Mouse (Mus musculus): ENCODE data around the gene Dck.
"Not testable (repeated sequence)": the region's sequence is repeated elsewhere in the genome, so short reads cannot be mapped to it uniquely, and the experiment has no call there.

Dck gene

GRCm38 (mm10) chr5:88764987-88765481 lies at the start of gene Dck:
Dck (plus strand) TSS chr5:88764996.
- DNase-seq (ENCODE audit: extremely low spot score) = peak; percentile 100

GRCm38 (mm10) chr5:88716983-88717382 lies 47.8 kb upstream of the Dck start:
- no peak for DNase-seq (ENCODE audit: extremely low spot score)

GRCm38 (mm10) chr5:88720116-88721002 lies 44.4 kb upstream of the Dck start, which contains the start of gene Mob1b:
Mob1b (plus strand) TSS chr5:88720855.
- peak; percentile 97 for DNase-seq (ENCODE audit: extremely low spot score)

GRCm38 (mm10) chr5:88721003-88721475 lies 43.8 kb upstream of the Dck start:
- DNase-seq (ENCODE audit: extremely low spot score) = no peak

- peak; percentile 24 for DNase-seq (ENCODE audit: extremely low spot score)
Observed at GRCm38 (mm10) chr5:88721565-88722212, 43.1 kb upstream of the Dck start.

GRCm38 (mm10) chr5:88722213-88722600 lies 42.6 kb upstream of the Dck start:
- DNase-seq (ENCODE audit: extremely low spot score) = no peak

GRCm38 (mm10) chr5:88724030-88724429 lies 40.8 kb upstream of the Dck start:
- DNase-seq (ENCODE audit: extremely low spot score) = no peak

GRCm38 (mm10) chr5:88727593-88728144 lies 37.1 kb upstream of the Dck start:
- no peak for DNase-seq (ENCODE audit: extremely low spot score)

GRCm38 (mm10) chr5:88734786-88735185 lies 30.0 kb upstream of the Dck start:
- no peak for DNase-seq (ENCODE audit: extremely low spot score)

- not testable (repeated sequence) for DNase-seq (ENCODE audit: extremely low spot score)
Observed at GRCm38 (mm10) chr5:88741065-88741464, 23.7 kb upstream of the Dck start.

- no peak for DNase-seq (ENCODE audit: extremely low spot score)
Observed at GRCm38 (mm10) chr5:88747774-88748173, 17.0 kb upstream of the Dck start.

GRCm38 (mm10) chr5:88753199-88753598 lies 11.6 kb upstream of the Dck start:
- no peak for DNase-seq (ENCODE audit: extremely low spot score)

GRCm38 (mm10) chr5:88762611-88763010 lies 2.2 kb upstream of the Dck start:
- DNase-seq (ENCODE audit: extremely low spot score) = no peak

- no peak for DNase-seq (ENCODE audit: extremely low spot score)
Observed at GRCm38 (mm10) chr5:88764430-88764986, 288 bp upstream of the Dck start.

- no peak for DNase-seq (ENCODE audit: extremely low spot score)
Observed at GRCm38 (mm10) chr5:88765587-88765986, 791 bp downstream of the Dck start.

- no peak for DNase-seq (ENCODE audit: extremely low spot score)
Observed at GRCm38 (mm10) chr5:88766121-88766520, 1.3 kb downstream of the Dck start.

GRCm38 (mm10) chr5:88766863-88767262 lies 2.1 kb downstream of the Dck start:
- DNase-seq (ENCODE audit: extremely low spot score) = no peak

GRCm38 (mm10) chr5:88768201-88768600 lies 3.4 kb downstream of the Dck start:
- no peak for DNase-seq (ENCODE audit: extremely low spot score)

GRCm38 (mm10) chr5:88782072-88782765 lies 17.4 kb downstream of the Dck start:
- no peak for DNase-seq (ENCODE audit: extremely low spot score)

- no peak for DNase-seq (ENCODE audit: extremely low spot score)
Observed at GRCm38 (mm10) chr5:88785059-88785458, 20.3 kb downstream of the Dck start.

- no peak for DNase-seq (ENCODE audit: extremely low spot score)
Observed at GRCm38 (mm10) chr5:88790675-88791074, 25.9 kb downstream of the Dck start.

Measured in embryo, embryonic 9.5 days (tissue).